Comparison of ENCODE assay signal across 32 mouse cellular contexts in the genomic region with DNA sequence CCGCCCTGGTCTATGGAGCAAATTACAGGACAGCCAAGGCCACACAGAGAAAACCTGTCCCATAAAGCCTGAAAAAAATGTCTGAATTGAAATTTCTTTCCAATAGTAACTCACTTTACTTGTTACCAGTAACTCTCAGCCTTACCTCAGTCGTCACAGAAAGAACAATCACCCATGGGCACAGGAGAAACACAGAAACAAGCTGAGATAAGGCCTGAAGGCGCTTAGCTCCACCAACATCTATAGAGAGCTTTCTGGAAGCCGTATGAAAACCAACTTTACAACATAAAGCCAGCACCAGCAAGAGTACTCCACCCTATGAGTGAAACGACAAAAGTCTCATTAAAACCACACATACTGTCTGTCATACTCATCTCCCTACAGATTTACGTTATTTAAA. TPM values are rescaled to one million over a fixed set of nuclear protein-coding genes. Genes with fewer than 3 reads are reported as not detected.
"Had no signal": no experiment of that assay in that cellular context is flagged by ENCODE, and none has a peak within 500 bp of the region (broad histone marks: within the 10 kb centered on the region; RNA-seq: fewer than 3 reads in every experiment).

No protein-coding gene starts in this region.

- H3K4me1 ChIP-seq: limb, embryonic 10.5 days; limb, embryonic 12.5 days; limb, embryonic 13.5 days; limb, embryonic 15.5 days; liver, embryonic 15.5 days; lung, embryonic 15.5 days; megakaryocyte, embryonic 14.5 days; midbrain, embryonic 10.5 days; midbrain, embryonic 12.5 days; midbrain, embryonic 13.5 days had no signal

- ATAC-seq: liver, embryonic 12.5 days; liver, postnatal 0 days; lung, postnatal 0 days; midbrain, embryonic 13.5 days; midbrain, embryonic 16.5 days had no signal

- DNase-seq: left cerebral cortex, postnatal 4 days; liver; liver, embryonic 13.5 days; liver, postnatal 0 days; lung, adult 18-20 months; lung, adult 2 months; lung, embryonic 14.5 days; lung, postnatal 10 days; lung, postnatal 14 days; lung, postnatal 36 days; lung, postnatal 4 days; midbrain, embryonic 14.5 days had no signal

- H3K9ac ChIP-seq: limb, embryonic 12.5 days; limb, embryonic 13.5 days; limb, embryonic 15.5 days; liver, embryonic 12.5 days; liver, embryonic 13.5 days; liver, embryonic 14.5 days; liver, embryonic 15.5 days; liver, postnatal 0 days; lung, embryonic 14.5 days; lung, embryonic 15.5 days; midbrain, embryonic 12.5 days; midbrain, embryonic 13.5 days had no signal

- H3K27me3 ChIP-seq: limb, embryonic 12.5 days; limb, embryonic 13.5 days; limb, embryonic 15.5 days; liver, embryonic 12.5 days; liver, embryonic 13.5 days; liver, embryonic 15.5 days; lung, embryonic 15.5 days; megakaryocyte, embryonic 14.5 days; midbrain, embryonic 12.5 days; midbrain, embryonic 13.5 days had no signal

- H3K4me2 ChIP-seq: limb, embryonic 12.5 days; limb, embryonic 13.5 days; limb, embryonic 15.5 days; liver, embryonic 11.5 days; liver, embryonic 12.5 days; liver, embryonic 13.5 days; liver, embryonic 15.5 days; lung, embryonic 14.5 days; lung, embryonic 15.5 days; midbrain, embryonic 11.5 days; midbrain, embryonic 12.5 days; midbrain, embryonic 13.5 days had no signal

- H3K9me3 ChIP-seq: limb, embryonic 10.5 days; limb, embryonic 12.5 days; limb, embryonic 13.5 days; limb, embryonic 15.5 days; liver, embryonic 12.5 days; liver, embryonic 13.5 days; liver, embryonic 15.5 days; lung, embryonic 15.5 days; megakaryocyte, embryonic 14.5 days; midbrain, embryonic 10.5 days; midbrain, embryonic 12.5 days; midbrain, embryonic 13.5 days had no signal

- H3K27ac ChIP-seq: left cerebral cortex, adult 2 months; limb, embryonic 10.5 days; limb, embryonic 12.5 days; limb, embryonic 13.5 days; limb, embryonic 15.5 days; liver, embryonic 12.5 days; liver, embryonic 13.5 days; liver, embryonic 14.5 days; liver, embryonic 15.5 days; lung, embryonic 15.5 days; macrophage; midbrain, embryonic 10.5 days; midbrain, embryonic 12.5 days; midbrain, embryonic 13.5 days had no signal

- H3K4me3 ChIP-seq: left cerebral cortex, adult 2 months; limb, embryonic 10.5 days; limb, embryonic 12.5 days; limb, embryonic 13.5 days; limb, embryonic 15.5 days; liver, embryonic 12.5 days; liver, embryonic 13.5 days; liver, embryonic 15.5 days; lung, embryonic 15.5 days; megakaryocyte, embryonic 14.5 days; midbrain, embryonic 10.5 days; midbrain, embryonic 12.5 days; midbrain, embryonic 13.5 days; myocyte had no signal

RNA-seq across cellular contexts. Expression of gene Cenph, which starts 38.8 kb away (rescaled TPM):
- total RNA-seq: liver, adult 2 months had no signal
